Mouse (Mus musculus): ENCODE measurements at regions not wholly inside any gene's neighbourhood (a gene's known extent, or its start where the extent isn't known, plus 50 kb on each side); places are given as distances from the start of the nearest gene placed in this dataset.

- TF ChIP-seq USF1 (IDR thresholded peaks at IDR 0.05; ENCODE audit: low read depth, low read length) (no peak), TBP (IDR thresholded peaks at IDR 0.05; ENCODE audit: low read depth, low read length) (no peak), MAFK (IDR thresholded peaks at IDR 0.05; ENCODE audit: borderline replicate concordance, low read depth, low read length) (no peak), SIN3A (IDR thresholded peaks at IDR 0.05; ENCODE audit: low read length) (peak; percentile 58), MAZ (IDR thresholded peaks at IDR 0.05; ENCODE audit: low read depth, low read length) (no peak), CHD1 (IDR thresholded peaks at IDR 0.05; ENCODE audit: low read depth, low read length) (no peak), TAL1 (IDR thresholded peaks at IDR 0.05; ENCODE audit: low read length) (no peak), HCFC1 (IDR thresholded peaks at IDR 0.05; ENCODE audit: low read depth, low read length) (no peak)
Observed at GRCm38 (mm10) chr3:35688781-35689180, 65.1 kb upstream of the Atp11b start (continued).

- Histone ChIP-seq H3K9me3 (replicated peaks; ENCODE audit: insufficient read depth, low read length) (no peaks in the 10 kb centered on the region), H3K9ac (ENCODE audit: control insufficient read depth, low read depth, low read length, poor library complexity, severe bottlenecking) (peak overlapping the region; percentile 38), H3K27ac (ENCODE audit: control insufficient read depth, low read depth, low read length) (0 out of 2 replicates have a peak overlapping the region, but pooled peaks have one; percentile 34), H3K4me3 (ENCODE audit: control insufficient read depth in 1 of 2, insufficient read depth in 1 of 2, low read depth in 2 of 2, low read length in 2 of 2) (peak overlapping the region; percentile 3 to 22; a peak in 1 of 4 replicates), H3K4me1 (ENCODE audit: control insufficient read depth in 1 of 2, insufficient read depth in 2 of 2, low read length in 2 of 2) (peaks cover 3 to 5% of the 10 kb centered on the region in 2 experiments; a peak in 3 of 4 replicates), H3K79me2 (ENCODE audit: control insufficient read depth, insufficient read depth, low read length, poor library complexity) (no peaks in the 10 kb centered on the region), H3K36me3 (ENCODE audit: control insufficient read depth in 1 of 2, insufficient read depth in 2 of 2, low read length in 2 of 2) (peaks cover 0 to 5% of the 10 kb centered on the region in 2 experiments; a peak in 2 of 4 replicates), H3K27me3 (ENCODE audit: control insufficient read depth in 1 of 2, insufficient read depth in 2 of 2, low read length in 2 of 2) (no peaks in the 10 kb centered on the region)
- DNase-seq (ENCODE audit: low read depth, low spot score): peak; percentile 95
- TF ChIP-seq CTCF (IDR thresholded peaks at IDR 0.05 in 2 of 3, conservative IDR thresholded peaks at IDR 0.05 in 1 of 3; ENCODE audit: control insufficient read depth in 1 of 3, insufficient read depth in 1 of 3, low read depth in 2 of 3, low read length in 3 of 3, poor library complexity in 1 of 3, severe bottlenecking in 1 of 3) (peak; percentile 78 to 98 (median 92)), SMC3 (IDR thresholded peaks at IDR 0.05; ENCODE audit: low read depth, low read length) (peak; percentile 98), POLR2AphosphoS2 (IDR thresholded peaks at IDR 0.05; ENCODE audit: low read length) (no peak), BHLHE40 (IDR thresholded peaks at IDR 0.05; ENCODE audit: borderline replicate concordance, low read depth, low read length) (peak; percentile 97), HCFC1 (IDR thresholded peaks at IDR 0.05; ENCODE audit: low read depth, low read length) (peak; percentile 65), MYC (IDR thresholded peaks at IDR 0.05; ENCODE audit: low read depth, low read length) (peak; percentile 98), MAX (IDR thresholded peaks at IDR 0.05; ENCODE audit: low read length) (peak; percentile 97), USF2 (IDR thresholded peaks at IDR 0.05; ENCODE audit: borderline replicate concordance in 1 of 2, insufficient read depth in 1 of 2, low read depth in 1 of 2, low read length in 2 of 2) (0 out of 4 replicates have a peak, but pooled peaks of 1 of the 2 experiments have one; percentile 56), POLR2AphosphoS5 (IDR thresholded peaks at IDR 0.05; ENCODE audit: borderline replicate concordance, low read depth, low read length) (no peak), NELFE (IDR thresholded peaks at IDR 0.05; ENCODE audit: low read depth, low read length) (peak; percentile 42; the same call in 1 of the 2 replicates), MAFK (IDR thresholded peaks at IDR 0.05; ENCODE audit: borderline replicate concordance, low read depth, low read length) (peak; percentile 54; the same call in 1 of the 2 replicates), ZC3H11A (IDR thresholded peaks at IDR 0.05; ENCODE audit: low read depth, low read length) (peak; percentile 96), TCF12 (IDR thresholded peaks at IDR 0.05; ENCODE audit: low read depth, low read length) (peak; percentile 61; the same call in 1 of the 2 replicates), UBTF (IDR thresholded peaks at IDR 0.05; ENCODE audit: borderline replicate concordance, insufficient read depth, low read depth, low read length) (no peak), GABPA (IDR thresholded peaks at IDR 0.05; ENCODE audit: low read depth, low read length) (no peak), RCOR1 (IDR thresholded peaks at IDR 0.05; ENCODE audit: low read depth, low read length) (peak; percentile 77), MYB (IDR thresholded peaks at IDR 0.05; ENCODE audit: low read depth, low read length) (no peak), NRF1 (IDR thresholded peaks at IDR 0.05; ENCODE audit: insufficient read depth, low read depth, low read length, poor library complexity, severe bottlenecking) (no peak), USF1 (IDR thresholded peaks at IDR 0.05; ENCODE audit: low read depth, low read length) (peak; percentile 94), ZNF384 (IDR thresholded peaks at IDR 0.05; ENCODE audit: low read depth, low read length) (peak; percentile 43; the same call in 1 of the 2 replicates), GATA1 (IDR thresholded peaks at IDR 0.05; ENCODE audit: low read depth, low read length) (peak; percentile 69), SIN3A (IDR thresholded peaks at IDR 0.05; ENCODE audit: low read length) (peak; percentile 87), E2F4 (IDR thresholded peaks at IDR 0.05; ENCODE audit: borderline replicate concordance, low read depth, low read length) (no peak), MXI1 (IDR thresholded peaks at IDR 0.05; ENCODE audit: low read depth, low read length) (peak; percentile 83), TBP (IDR thresholded peaks at IDR 0.05; ENCODE audit: low read depth, low read length) (peak; percentile 53), ZMIZ1 (IDR thresholded peaks at IDR 0.05; ENCODE audit: low read depth, low read length) (no peak), EP300 (IDR thresholded peaks at IDR 0.05; ENCODE audit: low read depth in 1 of 2, low read length in 2 of 2) (peak; percentile 66 to 75), ETS1 (IDR thresholded peaks at IDR 0.05; ENCODE audit: low read depth, low read length) (peak; percentile 67), ZKSCAN1 (IDR thresholded peaks at IDR 0.05; ENCODE audit: low read depth, low read length) (no peak), ELF1 (IDR thresholded peaks at IDR 0.05; ENCODE audit: low read depth, low read length) (peak; percentile 66)
Observed at GRCm38 (mm10) chr3:35693039-35693438, 60.9 kb upstream of the Atp11b start.

All from MEL (cell line).